8 mouse cellular contexts compared by ENCODE assay signal in genomic region chr4:151861806-151862739, GRCm38 (mm10). TPM values are rescaled to one million over a fixed set of nuclear protein-coding genes. Genes with fewer than 3 reads are reported as not detected.
DNase-seq lines count a peak whose midpoint lies in the region; ATAC-seq lines count a peak whose summit lies in the region.

TSS of gene Camta1 (minus strand) at chr4:151861876.

- H3K4me1 ChIP-seq in lung, embryonic 16.5 days (replicated peaks; ENCODE audit: control insufficient read depth, insufficient read depth, low read length): peaks cover 14% of the 10 kb centered on the region; the same call in 1 of the 2 replicates

- 0% methylated on average over 70 of the region's 85 CpGs for WGBS in lung, embryonic 16.5 days

- H3K9ac ChIP-seq in lung, embryonic 16.5 days (ENCODE audit: low read length): peak within 1 kb of the TSS; percentile 83

- peak within 1 kb of the TSS; percentile 97 for H3K27ac ChIP-seq in lung, embryonic 16.5 days (ENCODE audit: low read length)

- no peaks in the 10 kb centered on the region for H3K36me3 ChIP-seq in lung, embryonic 16.5 days (ENCODE audit: control insufficient read depth, insufficient read depth, low read length)

- no peaks in the 10 kb centered on the region for H3K9me3 ChIP-seq in lung, embryonic 16.5 days (ENCODE audit: control insufficient read depth, low read length)

- H3K27me3 ChIP-seq in lung, embryonic 16.5 days (ENCODE audit: control insufficient read depth, insufficient read depth, low read depth, low read length): no peaks in the 10 kb centered on the region

- DNase-seq in MEL-GATA-1-ER (ENCODE audit: extremely low read depth, low read depth): peak; percentile 100
- peak; percentile 99 for DNase-seq in cerebellum, adult 8-10 months
- DNase-seq in forelimb bud, embryonic 11.5 days (ENCODE audit: low read depth, low spot score): peak; percentile 100
- DNase-seq in layer of hippocampus, adult 9-10 months (ENCODE audit: low spot score): peak; percentile 98
- DNase-seq in ovary, postnatal 10 days (ENCODE audit: low spot score): peak; percentile 98
- peak; percentile 99 for DNase-seq in thymus, postnatal 10 days (ENCODE audit: low spot score in 2 of 2)

- H3K4me3 ChIP-seq in lung, embryonic 16.5 days (ENCODE audit: low read length): peak within 1 kb of the TSS; percentile 77

- peak within 1 kb of the TSS; percentile 64 for H3K4me2 ChIP-seq in lung, embryonic 16.5 days (ENCODE audit: low read depth, low read length)

- peak; percentile 87 to 95 for ATAC-seq in hematopoietic stem cell, adult 5-6 weeks (replicated peaks in 1 of 2; ENCODE audit: insufficient read depth in 1 of 2, low FRiP score in 2 of 2, low TSS enrichment in 1 of 2, low read depth in 1 of 2, poor library complexity in 2 of 2, severe bottlenecking in 2 of 2)
- ATAC-seq in lung, embryonic 16.5 days (ENCODE audit: low read depth): peak; percentile 96

RNA-seq across cellular contexts. Expression of gene Camta1, which starts in this region (rescaled TPM):
- 11.6 and 60.5 TPM in 2 replicates for total RNA-seq in hematopoietic stem cell, adult 5-6 weeks (2017)
- 59.4 and 89.4 TPM in 2 replicates for polyA plus RNA-seq in lung, embryonic 16.5 days (2015; fragmentation: Nextera tagmentation; extraction: Ambion mirVana)

Comparison
In these comparisons a context has a peak if more than half of its experiments do, and no peak if none do; other contexts are left out.
1. Peak in every context shown above with its lines: DNase-seq, ATAC-seq, H3K4me3 ChIP-seq and H3K27ac ChIP-seq.